Mouse (Mus musculus): ENCODE measurements around the gene Chfr. TPM values are rescaled to one million over a fixed set of nuclear protein-coding genes. Genes with fewer than 3 reads are reported as not detected.

The Chfr gene
- 23.6 and 26.2 TPM in 2 replicates for polyA plus RNA-seq (2015; fragmentation: Nextera tagmentation; extraction: Ambion mirVana)

DNA sequence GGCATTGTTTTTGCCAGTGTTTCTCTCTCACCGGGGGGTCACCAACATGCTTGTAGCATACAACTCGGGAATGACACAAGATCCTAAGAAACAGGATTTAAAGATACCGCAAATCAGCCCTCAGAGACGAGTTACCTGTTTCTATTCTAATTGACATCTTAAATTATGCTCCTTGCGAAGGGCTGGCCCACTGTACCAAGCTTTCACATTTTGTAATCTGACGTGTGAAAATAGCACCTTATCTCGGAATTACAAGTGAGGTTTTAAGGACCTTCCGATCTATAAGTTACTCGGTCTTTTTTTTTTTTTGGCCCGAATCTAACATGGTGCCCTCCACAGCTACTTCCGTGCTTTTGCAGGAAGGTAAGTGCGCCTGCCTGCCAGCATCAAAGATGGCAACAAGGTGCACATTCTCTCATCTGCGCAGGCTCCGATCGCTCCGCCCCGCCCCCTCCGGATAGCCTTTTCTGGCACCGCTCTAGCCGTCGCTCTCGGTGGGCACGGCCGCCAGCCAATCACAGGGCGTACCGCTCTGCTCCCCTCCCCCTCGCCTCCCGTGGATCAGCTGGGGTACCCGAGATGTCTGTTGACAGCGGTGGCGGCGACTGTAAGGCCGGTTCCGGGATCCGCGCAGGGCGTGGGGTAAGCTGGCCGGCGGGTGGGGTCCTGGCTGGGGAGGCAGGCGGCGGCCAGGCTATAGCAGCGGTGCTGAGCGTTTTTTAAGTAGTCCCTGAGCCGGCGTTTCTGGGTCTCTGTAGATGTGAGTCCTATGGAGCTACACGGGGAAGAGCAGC lies at the start of gene Chfr:
Gene Chfr (plus strand): TSS at position 550 of the 794 bp plus-strand sequence.
- Histone ChIP-seq H3K36me3 (ENCODE audit: control insufficient read depth, insufficient read depth) (no peaks in the 10 kb centered on the region), H3K4me2 (replicated peaks; ENCODE audit: low read depth) (peak within 1 kb of the TSS; percentile 78), H3K27ac (ENCODE audit: low read depth, low read length) (peak within 1 kb of the TSS; percentile 54), H3K9ac (ENCODE audit: low read depth, low read length) (peak within 1 kb of the TSS; percentile 69), H3K9me3 (ENCODE audit: control insufficient read depth) (no peaks in the 10 kb centered on the region), H3K4me1 (replicated peaks; ENCODE audit: control insufficient read depth, insufficient read depth, low read length) (no peaks in the 10 kb centered on the region), H3K27me3 (replicated peaks; ENCODE audit: control insufficient read depth, insufficient read depth, low read length) (no peaks in the 10 kb centered on the region), H3K4me3 (ENCODE audit: low read depth, low read length) (peak within 1 kb of the TSS; percentile 89)
- WGBS = 4% methylated on average over 46 of the region's 46 CpGs
- ATAC-seq = peak; percentile 99
- peak; percentile 32; the same call in 1 of the 2 replicates for TF ChIP-seq CTCF (IDR thresholded peaks at IDR 0.05; ENCODE audit: low read depth)

DNA sequence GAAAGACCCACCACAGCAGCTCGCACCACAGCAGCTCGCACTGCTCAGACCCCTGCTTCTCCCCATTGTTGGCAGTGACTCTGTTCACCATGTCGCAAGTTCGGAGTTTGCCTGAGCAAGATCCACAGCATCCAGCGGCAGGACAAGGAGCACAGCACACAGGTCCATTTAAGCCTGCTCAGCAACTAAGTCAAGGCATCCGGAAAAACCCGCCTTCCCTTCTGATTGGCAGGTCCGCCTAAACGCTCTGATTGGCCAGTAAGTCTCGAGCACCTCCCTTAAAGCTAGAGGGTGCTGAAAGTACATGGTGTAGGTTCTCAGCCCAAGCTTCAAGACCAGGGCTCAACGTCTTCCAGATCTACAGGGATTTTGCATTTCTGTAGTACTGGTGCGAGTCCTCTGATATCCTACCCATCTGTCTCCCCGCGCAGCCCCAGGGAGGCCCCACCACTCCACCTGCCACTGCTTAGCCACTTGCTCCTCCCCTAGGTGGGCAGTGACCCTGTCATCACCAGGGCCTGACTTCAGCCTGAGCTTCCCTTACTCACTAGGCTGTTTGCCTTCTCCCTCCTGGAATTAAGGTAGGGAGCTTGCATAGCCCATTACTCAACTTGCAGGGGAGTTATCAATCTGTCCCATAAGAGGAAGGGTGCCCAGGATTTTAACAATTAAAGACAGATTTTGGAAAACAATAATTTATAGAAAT lies 49.3 kb upstream of the Chfr start:
- H3K4me1 ChIP-seq (replicated peaks; ENCODE audit: control insufficient read depth, insufficient read depth, low read length) = no peaks in the 10 kb centered on the region
- H3K27ac ChIP-seq (ENCODE audit: low read depth, low read length) = no peak overlapping the region
- no peaks in the 10 kb centered on the region for H3K27me3 ChIP-seq (replicated peaks; ENCODE audit: control insufficient read depth, insufficient read depth, low read length)
- no peak overlapping the region for H3K4me3 ChIP-seq (ENCODE audit: low read depth, low read length)
- no peak overlapping the region for H3K9ac ChIP-seq (ENCODE audit: low read depth, low read length)
- no peaks in the 10 kb centered on the region for H3K36me3 ChIP-seq (ENCODE audit: control insufficient read depth, insufficient read depth)
- no peak for ATAC-seq
- WGBS = 50% methylated on average over 14 of the region's 14 CpGs
- TF ChIP-seq CTCF (IDR thresholded peaks at IDR 0.05; ENCODE audit: low read depth) = no peak
- no peaks in the 10 kb centered on the region for H3K9me3 ChIP-seq (ENCODE audit: control insufficient read depth)
- H3K4me2 ChIP-seq (replicated peaks; ENCODE audit: low read depth) = no peak overlapping the region

- Histone ChIP-seq H3K4me2 (replicated peaks; ENCODE audit: low read depth) (no peak overlapping the region), H3K27ac (ENCODE audit: low read depth, low read length) (no peak overlapping the region), H3K4me3 (ENCODE audit: low read depth, low read length) (no peak overlapping the region), H3K4me1 (replicated peaks; ENCODE audit: control insufficient read depth, insufficient read depth, low read length) (no peaks in the 10 kb centered on the region), H3K9me3 (ENCODE audit: control insufficient read depth) (no peaks in the 10 kb centered on the region), H3K36me3 (ENCODE audit: control insufficient read depth, insufficient read depth) (no peaks in the 10 kb centered on the region), H3K9ac (ENCODE audit: low read depth, low read length) (no peak overlapping the region), H3K27me3 (replicated peaks; ENCODE audit: control insufficient read depth, insufficient read depth, low read length) (no peaks in the 10 kb centered on the region)
- TF ChIP-seq CTCF (IDR thresholded peaks at IDR 0.05; ENCODE audit: low read depth) = no peak
- 35% methylated on average over 2 of the region's 2 CpGs for WGBS
- peak; percentile 83 for ATAC-seq
Measured at GRCm38 (mm10) chr5:110091546-110091945, 44.1 kb upstream of the Chfr start.

GRCm38 (mm10) chr5:110094030-110094846 lies 41.4 kb upstream of the Chfr start, which contains the start of gene Gm35315:
Gene Gm35315 (minus strand): TSS chr5:110094420.
- H3K27ac ChIP-seq (ENCODE audit: low read depth, low read length) = no peak within 1 kb of the TSS; the same call in 1 of the 2 replicates
- H3K36me3 ChIP-seq (ENCODE audit: control insufficient read depth, insufficient read depth) = no peaks in the 10 kb centered on the region
- WGBS = 1% methylated on average over 25 of the region's 25 CpGs
- H3K9ac ChIP-seq (ENCODE audit: low read depth, low read length) = no peak within 1 kb of the TSS
- ATAC-seq = peak; percentile 93
- H3K4me1 ChIP-seq (replicated peaks; ENCODE audit: control insufficient read depth, insufficient read depth, low read length) = no peaks in the 10 kb centered on the region
- no peaks in the 10 kb centered on the region for H3K9me3 ChIP-seq (ENCODE audit: control insufficient read depth)
- no peak for TF ChIP-seq CTCF (IDR thresholded peaks at IDR 0.05; ENCODE audit: low read depth)
- peak within 1 kb of the TSS; percentile 51 for H3K4me3 ChIP-seq (ENCODE audit: low read depth, low read length)
- no peaks in the 10 kb centered on the region for H3K27me3 ChIP-seq (replicated peaks; ENCODE audit: control insufficient read depth, insufficient read depth, low read length)
- H3K4me2 ChIP-seq (replicated peaks; ENCODE audit: low read depth) = peak within 1 kb of the TSS; percentile 76

DNA sequence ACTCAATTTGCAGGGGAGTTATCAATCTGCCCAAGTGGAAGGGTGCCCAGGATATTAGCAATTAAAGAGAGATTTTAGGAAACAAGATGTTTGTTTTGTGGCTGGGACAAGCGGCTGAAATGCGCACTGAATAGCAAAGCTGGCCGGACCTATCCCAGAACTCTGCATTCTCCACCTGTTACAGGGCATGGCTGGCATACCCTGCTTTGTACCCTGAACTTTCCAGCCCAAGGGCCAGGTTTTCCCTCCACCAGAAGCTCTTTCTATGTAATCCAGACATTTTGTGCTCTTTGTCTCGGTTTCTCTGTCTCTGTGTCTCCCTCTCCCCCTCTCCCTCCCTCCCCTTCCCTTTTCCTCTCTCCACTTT lies 40.8 kb upstream of the Chfr start:
- Histone ChIP-seq H3K36me3 (ENCODE audit: control insufficient read depth, insufficient read depth) (no peaks in the 10 kb centered on the region), H3K27ac (ENCODE audit: low read depth, low read length) (no peak overlapping the region), H3K4me2 (replicated peaks; ENCODE audit: low read depth) (peak overlapping the region; percentile 76), H3K27me3 (replicated peaks; ENCODE audit: control insufficient read depth, insufficient read depth, low read length) (no peaks in the 10 kb centered on the region), H3K9ac (ENCODE audit: low read depth, low read length) (no peak overlapping the region), H3K9me3 (ENCODE audit: control insufficient read depth) (no peaks in the 10 kb centered on the region), H3K4me1 (replicated peaks; ENCODE audit: control insufficient read depth, insufficient read depth, low read length) (no peaks in the 10 kb centered on the region), H3K4me3 (ENCODE audit: low read depth, low read length) (peak overlapping the region; percentile 51)
- 1% methylated on average over 4 of the region's 4 CpGs for WGBS
- peak; percentile 12; the same call in 1 of the 2 replicates for ATAC-seq
- TF ChIP-seq CTCF (IDR thresholded peaks at IDR 0.05; ENCODE audit: low read depth) = no peak

Measured in intestine, postnatal 0 days (tissue).